Comparison of ENCODE assay signal across 17 mouse cellular contexts in genomic region chr1:20825036-20825435, GRCm38 (mm10). TPM values are rescaled to one million over a fixed set of nuclear protein-coding genes. Genes with fewer than 3 reads are reported as not detected.
"Had no signal": no experiment of that assay in that cellular context is flagged by ENCODE, and none has a peak within 500 bp of the region (broad histone marks: within the 10 kb centered on the region; RNA-seq: fewer than 3 reads in every experiment).

No protein-coding gene starts in this region.

- H3K36me3 ChIP-seq: limb, embryonic 10.5 days; midbrain, embryonic 12.5 days; neural tube, embryonic 15.5 days had no signal

- H3K4me3 ChIP-seq: limb, embryonic 10.5 days; megakaryocyte, embryonic 14.5 days; midbrain, embryonic 12.5 days; neural tube, embryonic 15.5 days had no signal

- DNase-seq: kidney, adult 8-10 months; kidney, postnatal 25 days; lung, embryonic 14.5 days; lung, postnatal 10 days; lung, postnatal 4 days; thymus, adult 18-20 months; thymus, postnatal 36 days had no signal

- H3K4me1 ChIP-seq: limb, embryonic 10.5 days; midbrain, embryonic 12.5 days had no signal

- H3K27me3 ChIP-seq: megakaryocyte, embryonic 14.5 days; midbrain, embryonic 12.5 days; neural tube, embryonic 15.5 days had no signal

- ATAC-seq: intestine, embryonic 16.5 days had no signal

- H3K27ac ChIP-seq: limb, embryonic 10.5 days; midbrain, embryonic 12.5 days; neural tube, embryonic 15.5 days had no signal

- H3K9ac ChIP-seq: lung, embryonic 14.5 days; midbrain, embryonic 12.5 days; neural tube, embryonic 15.5 days had no signal

- H3K4me2 ChIP-seq: liver, embryonic 11.5 days; lung, embryonic 14.5 days; midbrain, embryonic 12.5 days; neural tube, embryonic 15.5 days had no signal

- H3K9me3 ChIP-seq: limb, embryonic 10.5 days; megakaryocyte, embryonic 14.5 days; midbrain, embryonic 12.5 days; neural tube, embryonic 15.5 days had no signal

RNA-seq across cellular contexts. Expression of gene Il17f, which starts 34.6 kb away (rescaled TPM):
- polyA plus RNA-seq: intestine, embryonic 16.5 days; kidney, embryonic 16.5 days; limb, embryonic 10.5 days; liver, embryonic 11.5 days; liver, embryonic 16.5 days; lung, embryonic 14.5 days; midbrain, postnatal 0 days; neural tube, embryonic 15.5 days; stomach, embryonic 14.5 days had no signal
